In genomic region chr3:32658401-32658800, GRCm38 (mm10) we compare ENCODE assay signal across 12 mouse cellular contexts. TPM values are rescaled to one million over a fixed set of nuclear protein-coding genes. Genes with fewer than 3 reads are reported as not detected.
A peak's percentile ranks its signal among the peaks of the same experiment; 100 is the strongest.
DNase-seq lines count a peak whose midpoint lies in the region; ATAC-seq lines count a peak whose summit lies in the region.
"Had no signal": no experiment of that assay in that cellular context is flagged by ENCODE, and none has a peak within 500 bp of the region (broad histone marks: within the 10 kb centered on the region; RNA-seq: fewer than 3 reads in every experiment).

No protein-coding gene starts in this region.

- H3K4me2 ChIP-seq in heart, embryonic 13.5 days: peak overlapping the region; percentile 65
- H3K4me2 ChIP-seq in intestine, embryonic 15.5 days (replicated peaks): peak overlapping the region; percentile 50
- H3K4me2 ChIP-seq: embryonic facial prominence, embryonic 13.5 days had no signal

- peak overlapping the region; percentile 47 for H3K4me3 ChIP-seq in heart, embryonic 13.5 days
- H3K4me3 ChIP-seq in intestine, embryonic 15.5 days (replicated peaks): no peak overlapping the region
- H3K4me3 ChIP-seq: embryonic facial prominence, embryonic 13.5 days had no signal

- no peak for DNase-seq in heart, postnatal 4 days
- peak; percentile 12 for DNase-seq in A20 (ENCODE audit: low read depth, low spot score)
- DNase-seq in thymus, postnatal 4 days: no peak
- no peak for DNase-seq in adrenal gland, postnatal 36 days
- DNase-seq: cerebellum, adult 11-12 months; layer of hippocampus, adult 9-11 months; midbrain, embryonic 14.5 days; right cerebral cortex, postnatal 25 days had no signal

- 40% methylated on average over 7 of the region's 7 CpGs for WGBS in heart, embryonic 13.5 days
- 56% methylated on average over 7 of the region's 7 CpGs for WGBS in intestine, embryonic 15.5 days

- no peaks in the 10 kb centered on the region for H3K36me3 ChIP-seq in heart, embryonic 13.5 days
- H3K36me3 ChIP-seq in intestine, embryonic 15.5 days: no peaks in the 10 kb centered on the region
- H3K36me3 ChIP-seq: embryonic facial prominence, embryonic 13.5 days had no signal

- peak overlapping the region; percentile 69 for H3K9ac ChIP-seq in heart, embryonic 13.5 days
- peak overlapping the region; percentile 13; the same call in 1 of the 2 replicates for H3K9ac ChIP-seq in intestine, embryonic 15.5 days
- H3K9ac ChIP-seq: embryonic facial prominence, embryonic 13.5 days had no signal

- no peaks in the 10 kb centered on the region for H3K27me3 ChIP-seq in heart, embryonic 13.5 days (replicated peaks)
- H3K27me3 ChIP-seq in intestine, embryonic 15.5 days (replicated peaks): no peaks in the 10 kb centered on the region
- H3K27me3 ChIP-seq: embryonic facial prominence, embryonic 13.5 days had no signal

- H3K27ac ChIP-seq in heart, embryonic 13.5 days (replicated peaks): peak overlapping the region; percentile 25; the same call in 1 of the 2 replicates
- H3K27ac ChIP-seq in intestine, embryonic 15.5 days: no peak overlapping the region
- H3K27ac ChIP-seq: embryonic facial prominence, embryonic 13.5 days had no signal

- peaks cover 15% of the 10 kb centered on the region for H3K4me1 ChIP-seq in heart, embryonic 13.5 days
- no peaks in the 10 kb centered on the region for H3K4me1 ChIP-seq in intestine, embryonic 15.5 days (replicated peaks)
- H3K4me1 ChIP-seq: embryonic facial prominence, embryonic 13.5 days had no signal

- ATAC-seq in heart, embryonic 13.5 days (ENCODE audit: extremely low read depth, insufficient number of reproducible peaks, low FRiP score, low TSS enrichment): no peak
- ATAC-seq in intestine, embryonic 15.5 days: peak; percentile 60; the same call in 1 of the 2 replicates
- 0 out of 2 replicates have a peak, but pooled peaks have one; percentile 9 for ATAC-seq in megakaryocyte progenitor cell, adult 5-6 weeks (replicated peaks; ENCODE audit: poor library complexity)

- no peaks in the 10 kb centered on the region for H3K9me3 ChIP-seq in heart, embryonic 13.5 days
- H3K9me3 ChIP-seq in intestine, embryonic 15.5 days: no peaks in the 10 kb centered on the region
- H3K9me3 ChIP-seq: embryonic facial prominence, embryonic 13.5 days had no signal

RNA-seq across cellular contexts. Expression of gene Gnb4, which starts 42.0 kb away (rescaled TPM):
- 50.4 and 53.4 TPM in 2 replicates for polyA plus RNA-seq in heart, embryonic 13.5 days (2015; fragmentation: Nextera tagmentation; extraction: Ambion mirVana)
- 10 to 100 TPM; 34.7 to 37.2 TPM for total RNA-seq in heart, postnatal 4 days (2021)
- polyA plus RNA-seq in intestine, embryonic 15.5 days (2015; fragmentation: Nextera tagmentation; extraction: Ambion mirVana): 52.4 and 53.4 TPM in 2 replicates
- 2.1 and 8.3 TPM in 2 replicates for total RNA-seq in megakaryocyte progenitor cell, adult 5-6 weeks (2015)
- total RNA-seq in megakaryocyte progenitor cell, adult 5-6 weeks (2017): 3.0 and 13.7 TPM in 2 replicates
- 10 to 100 TPM; 42.2 to 79.8 TPM for total RNA-seq in adrenal gland, postnatal 36 days (2021)

RNA-seq across cellular contexts. Expression of gene Actl6a, which starts 47.7 kb away (rescaled TPM):
- 102 TPM in 2 replicates for polyA plus RNA-seq in heart, embryonic 13.5 days (2015; fragmentation: Nextera tagmentation; extraction: Ambion mirVana)
- 10 to 100 TPM; 46.6 to 54.2 TPM for total RNA-seq in heart, postnatal 4 days (2021)
- polyA plus RNA-seq in intestine, embryonic 15.5 days (2015; fragmentation: Nextera tagmentation; extraction: Ambion mirVana): 131 and 144 TPM in 2 replicates
- 119 and 137 TPM in 2 replicates for total RNA-seq in megakaryocyte progenitor cell, adult 5-6 weeks (2015)
- total RNA-seq in megakaryocyte progenitor cell, adult 5-6 weeks (2017): 80.8 and 100 TPM in 2 replicates
- total RNA-seq in adrenal gland, postnatal 36 days (2021): 10 to 100 TPM; 43.1 to 50.6 TPM
